Mouse (Mus musculus) liver, postnatal 0 days (tissue): Measurements from ENCODE around the gene Tmem184b.

ENCODE experiments used
- CTCF ChIP-seq: sonication (generic); IDR thresholded peaks from 2 replicates; pipeline ENCODE4 v1.5.1; 2016; ENCODE audit warnings: antibody characterized with exemption, low read depth
- EP300 ChIP-seq: IDR thresholded peaks from 2 replicates; pipeline ENCODE4 v1.6.1; 2016; ENCODE audit warnings: antibody characterized with exemption, low read depth, mild to moderate bottlenecking

GRCm38 (mm10) chr15:79368861-79369440 is 34.4 kb downstream of the Tmem184b start:
- TF ChIP-seq CTCF (no peak), EP300 (no peak)
